Mouse (Mus musculus) MEL (cell line): ENCODE measurements around the gene Dhx29.

Experiments
- BHLHE40 ChIP-seq: IDR thresholded peaks from 2 replicates; pipeline ENCODE4 v1.6.1; 2012; ENCODE audit warnings: low read depth, mild to moderate bottlenecking, inconsistent platforms, low read length, improper control_type of control experiment, borderline replicate concordance
- CHD2 ChIP-seq: IDR thresholded peaks from 2 replicates; pipeline ENCODE4 v1.6.1; 2011; ENCODE audit warnings: low read length, improper control_type of control experiment
- CTCF ChIP-seq, 3 experiments: IDR thresholded peaks in 2 of 3; conservative IDR thresholded peaks in 1 of 3; 2 replicates each; pipeline ENCODE4 v1.5.1; 2011 to 2012; ENCODE audit warnings: low read length in 3 of 3, low read depth in 2 of 3, mild to moderate bottlenecking in 2 of 3, improper control_type of control experiment in 1 of 3, inconsistent platforms in 1 of 3, mixed read lengths in 1 of 3, moderate library complexity in 1 of 3; ENCODE audit not compliant: control insufficient read depth in 1 of 3, insufficient read depth in 1 of 3, poor library complexity in 1 of 3, severe bottlenecking in 1 of 3
- HCFC1 ChIP-seq: IDR thresholded peaks from 2 replicates; pipeline ENCODE4 v1.6.1; 2012; ENCODE audit warnings: low read depth, mild to moderate bottlenecking, inconsistent platforms, low read length, improper control_type of control experiment, moderate library complexity
- MAFK ChIP-seq: IDR thresholded peaks from 2 replicates; pipeline ENCODE4 v1.6.1; 2011; ENCODE audit warnings: low read depth, mild to moderate bottlenecking, low read length, improper control_type of control experiment, borderline replicate concordance
- MYC ChIP-seq: IDR thresholded peaks from 2 replicates; pipeline ENCODE4 v1.6.1; 2011; ENCODE audit warnings: low read depth, mild to moderate bottlenecking, low read length, improper control_type of control experiment, moderate library complexity
- POLR2A ChIP-seq, 2 experiments: IDR thresholded peaks; 2 replicates each; pipeline ENCODE4 v1.6.1; 2011 to 2012; ENCODE audit warnings: low read length in 2 of 2, mild to moderate bottlenecking in 2 of 2, control low read depth in 1 of 2, improper control_type of control experiment in 1 of 2, low read depth in 1 of 2, moderate library complexity in 1 of 2; ENCODE audit not compliant: control insufficient read depth in 1 of 2, insufficient read depth in 1 of 2, poor library complexity in 1 of 2
- POLR2AphosphoS2 ChIP-seq: IDR thresholded peaks from 2 replicates; pipeline ENCODE4 v1.6.1; 2011; ENCODE audit warnings: low read length, improper control_type of control experiment
- UBTF ChIP-seq: IDR thresholded peaks from 2 replicates; pipeline ENCODE4 v1.6.1; 2012; ENCODE audit warnings: low read depth, mild to moderate bottlenecking, inconsistent platforms, low read length, improper control_type of control experiment, moderate library complexity, borderline replicate concordance; ENCODE audit not compliant: insufficient read depth
- ZC3H11A ChIP-seq: IDR thresholded peaks from 2 replicates; pipeline ENCODE4 v1.6.1; 2012; ENCODE audit warnings: low read depth, mild to moderate bottlenecking, inconsistent platforms, low read length, improper control_type of control experiment
- ZKSCAN1 ChIP-seq: IDR thresholded peaks from 2 replicates; pipeline ENCODE4 v1.6.1; 2012; ENCODE audit warnings: low read depth, mild to moderate bottlenecking, inconsistent platforms, low read length, improper control_type of control experiment, moderate library complexity
- ZNF384 ChIP-seq: IDR thresholded peaks from 2 replicates; pipeline ENCODE4 v1.6.1; 2012; ENCODE audit warnings: low read depth, mild to moderate bottlenecking, inconsistent platforms, low read length, improper control_type of control experiment

DNA sequence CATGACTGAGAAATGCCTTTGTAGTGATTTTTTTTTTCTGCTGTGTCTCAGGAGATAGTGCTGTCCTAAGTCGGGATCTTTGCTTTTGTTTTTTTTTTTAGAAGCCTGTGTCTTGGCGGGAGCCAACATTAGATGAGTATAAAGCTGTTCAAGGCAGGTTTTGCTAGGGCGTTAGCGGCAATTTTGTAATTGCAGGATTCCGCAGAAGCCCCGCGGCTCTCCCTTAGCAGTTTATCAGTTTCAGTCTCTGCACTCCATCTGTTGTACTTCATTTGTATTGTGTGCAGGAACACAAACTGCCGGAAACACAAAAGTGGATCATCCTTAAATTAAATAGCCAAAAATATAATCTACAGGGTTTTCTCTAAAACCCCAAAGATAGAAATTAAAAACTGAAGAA lies 26.8 kb downstream of the Dhx29 start:
- TF ChIP-seq ZKSCAN1 (no peak), CHD2 (no peak), POLR2AphosphoS2 (no peak), CTCF (IDR thresholded peaks at IDR 0.05 in 2 of 3, conservative IDR thresholded peaks at IDR 0.05 in 1 of 3; ENCODE audit: control insufficient read depth in 1 of 3, insufficient read depth in 1 of 3, low read depth in 2 of 3, low read length in 3 of 3, poor library complexity in 1 of 3, severe bottlenecking in 1 of 3) (no peak), HCFC1 (no peak), BHLHE40 (no peak), ZC3H11A (no peak), UBTF (no peak), POLR2A (IDR thresholded peaks at IDR 0.05; ENCODE audit: control insufficient read depth in 1 of 2, insufficient read depth in 1 of 2, low read depth in 1 of 2, low read length in 2 of 2, poor library complexity in 1 of 2) (no peak), MAFK (no peak), MYC (no peak), ZNF384 (no peak)
